Mouse (Mus musculus): ENCODE measurements around the gene Ndufv2. TPM values are rescaled to one million over a fixed set of nuclear protein-coding genes. Genes with fewer than 3 reads are reported as not detected.
"Not testable (repeated sequence)": the region's sequence is repeated elsewhere in the genome, so short reads cannot be mapped to it uniquely, and the experiment has no call there.

Gene Ndufv2
- polyA plus RNA-seq, 1 experiment: 134 TPM

- no peak for TF ChIP-seq MAX (IDR thresholded peaks at IDR 0.05)
- Histone ChIP-seq H3K36me3 (ENCODE audit: control insufficient read depth, insufficient read depth) (peaks cover 6% of the 10 kb centered on the region), H3K79me3 (ENCODE audit: low read depth) (peaks cover 8% of the 10 kb centered on the region), H3ac (ENCODE audit: control insufficient read depth, insufficient read length, low read depth) (no peak overlapping the region), H3K27me3 (ENCODE audit: control insufficient read depth, insufficient read depth, insufficient read length) (no peaks in the 10 kb centered on the region), H3K79me2 (ENCODE audit: control insufficient read depth, insufficient read depth) (peaks cover 52% of the 10 kb centered on the region), H3K4me3 (ENCODE audit: insufficient read depth, poor library complexity, severe bottlenecking) (no peak overlapping the region)
Observed at GRCm38 (mm10) chr17:66073971-66074370, 27.4 kb downstream of the Ndufv2 start.

GRCm38 (mm10) chr17:66069036-66069435 lies 32.3 kb downstream of the Ndufv2 start:
- not testable (repeated sequence) for H3K4me3 ChIP-seq (ENCODE audit: insufficient read depth, poor library complexity, severe bottlenecking); H3ac ChIP-seq (ENCODE audit: control insufficient read depth, insufficient read length, low read depth); H3K36me3 ChIP-seq (ENCODE audit: control insufficient read depth, insufficient read depth); H3K79me3 ChIP-seq (ENCODE audit: low read depth); H3K27me3 ChIP-seq (ENCODE audit: control insufficient read depth, insufficient read depth, insufficient read length)
- peaks cover 54% of the 10 kb centered on the region for H3K79me2 ChIP-seq (ENCODE audit: control insufficient read depth, insufficient read depth)

DNA sequence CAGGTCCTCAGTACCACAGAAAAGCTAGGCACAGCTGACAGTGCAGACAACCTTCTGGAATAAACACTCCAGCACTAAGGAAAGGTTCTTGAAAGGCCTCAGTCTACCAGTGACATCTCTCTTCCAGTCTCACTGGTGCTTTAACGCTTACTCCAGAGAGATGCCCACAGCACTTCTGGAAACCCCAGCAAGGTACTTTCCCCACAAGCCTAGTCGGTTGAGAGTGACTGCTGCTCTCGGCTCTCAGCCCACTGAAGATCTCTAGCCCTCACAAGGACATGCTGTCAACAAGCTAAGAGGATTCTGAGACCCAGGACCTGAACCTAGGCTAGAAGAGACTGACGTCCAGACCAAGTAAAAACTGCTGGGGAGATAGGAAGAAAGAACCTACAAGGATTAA lies 36.2 kb downstream of the Ndufv2 start:
- H3K27me3 ChIP-seq (ENCODE audit: control insufficient read depth, insufficient read depth, insufficient read length): no peaks in the 10 kb centered on the region
- H3K79me2 ChIP-seq (ENCODE audit: control insufficient read depth, insufficient read depth): peaks cover 30% of the 10 kb centered on the region
- no peak for TF ChIP-seq USF1 (IDR thresholded peaks at IDR 0.05; ENCODE audit: low read depth)
- TF ChIP-seq FOSL1 (IDR thresholded peaks at IDR 0.05; ENCODE audit: insufficient read depth, low read length, poor library complexity, severe bottlenecking): no peak
- TF ChIP-seq MYOD1 (IDR thresholded peaks at IDR 0.05; ENCODE audit: control insufficient read depth, insufficient read length, low read depth): no peak
- no peak for TF ChIP-seq CEBPB (IDR thresholded peaks at IDR 0.05; ENCODE audit: low read depth)
- no peak for TF ChIP-seq MAX (IDR thresholded peaks at IDR 0.05)
- no peak for TF ChIP-seq MYOG (IDR thresholded peaks at IDR 0.05; ENCODE audit: control insufficient read depth, extremely low read depth, insufficient read length)
- TF ChIP-seq CTCF (IDR thresholded peaks at IDR 0.05; ENCODE audit: control insufficient read depth, insufficient read depth, insufficient read length): no peak
- no peaks in the 10 kb centered on the region for H3K79me3 ChIP-seq (ENCODE audit: low read depth)
- H3ac ChIP-seq (ENCODE audit: control insufficient read depth, insufficient read length, low read depth): no peak overlapping the region
- no peaks in the 10 kb centered on the region for H3K36me3 ChIP-seq (ENCODE audit: control insufficient read depth, insufficient read depth)
- H3K4me3 ChIP-seq (ENCODE audit: insufficient read depth, poor library complexity, severe bottlenecking): no peak overlapping the region

DNA sequence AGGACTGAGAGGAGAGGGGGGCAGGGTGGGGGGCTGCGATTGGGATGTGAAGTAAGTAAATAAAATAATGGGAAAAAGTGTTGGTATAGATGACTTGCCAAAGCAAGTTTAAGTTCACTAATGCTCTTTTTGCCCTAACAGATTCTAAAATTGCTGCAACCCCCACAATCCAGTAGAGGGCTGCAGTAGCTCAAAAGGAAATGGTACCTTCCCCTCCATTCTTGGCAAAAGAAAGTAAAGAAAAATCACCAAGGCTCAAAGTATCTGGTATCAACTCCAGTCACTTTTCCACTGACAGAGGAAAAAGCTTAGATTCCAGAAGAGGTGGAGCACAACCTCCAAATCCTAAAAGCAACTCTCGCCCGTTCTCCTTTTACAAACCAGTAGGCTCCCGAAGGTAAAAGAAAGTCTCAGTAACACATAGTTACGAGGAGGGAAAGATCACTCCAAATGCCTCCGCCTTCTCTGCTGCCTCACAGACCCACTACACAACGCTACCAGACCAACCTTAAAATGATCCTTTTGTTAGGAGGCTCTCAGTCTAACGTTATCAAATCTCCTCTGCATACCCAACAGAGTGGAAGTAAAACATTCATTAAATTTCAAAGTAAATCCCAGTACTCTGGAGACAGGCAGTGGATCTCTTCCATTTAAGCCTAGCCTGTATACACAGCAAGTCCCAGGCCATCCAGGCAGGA lies 40.0 kb downstream of the Ndufv2 start:
- H3K27me3 ChIP-seq (ENCODE audit: control insufficient read depth, insufficient read depth, insufficient read length): no peaks in the 10 kb centered on the region
- H3K79me3 ChIP-seq (ENCODE audit: low read depth): no peaks in the 10 kb centered on the region
- H3ac ChIP-seq (ENCODE audit: control insufficient read depth, insufficient read length, low read depth): no peak overlapping the region
- H3K4me3 ChIP-seq (ENCODE audit: insufficient read depth, poor library complexity, severe bottlenecking): no peak overlapping the region
- H3K79me2 ChIP-seq (ENCODE audit: control insufficient read depth, insufficient read depth): peaks cover 5% of the 10 kb centered on the region
- no peaks in the 10 kb centered on the region for H3K36me3 ChIP-seq (ENCODE audit: control insufficient read depth, insufficient read depth)
- no peak for TF ChIP-seq FOSL1 (IDR thresholded peaks at IDR 0.05; ENCODE audit: insufficient read depth, low read length, poor library complexity, severe bottlenecking)
- no peak for TF ChIP-seq USF1 (IDR thresholded peaks at IDR 0.05; ENCODE audit: low read depth)
- no peak for TF ChIP-seq CEBPB (IDR thresholded peaks at IDR 0.05; ENCODE audit: low read depth)
- TF ChIP-seq MYOG (IDR thresholded peaks at IDR 0.05; ENCODE audit: control insufficient read depth, extremely low read depth, insufficient read length): no peak
- TF ChIP-seq MYOD1 (IDR thresholded peaks at IDR 0.05; ENCODE audit: control insufficient read depth, insufficient read length, low read depth): no peak
- no peak for TF ChIP-seq MAX (IDR thresholded peaks at IDR 0.05)
- no peak for TF ChIP-seq CTCF (IDR thresholded peaks at IDR 0.05; ENCODE audit: control insufficient read depth, insufficient read depth, insufficient read length)

GRCm38 (mm10) chr17:66058160-66058559 lies 43.2 kb downstream of the Ndufv2 start:
- Histone ChIP-seq H3K4me3 (ENCODE audit: insufficient read depth, poor library complexity, severe bottlenecking) (no peak overlapping the region), H3K36me3 (ENCODE audit: control insufficient read depth, insufficient read depth) (no peaks in the 10 kb centered on the region), H3ac (ENCODE audit: control insufficient read depth, insufficient read length, low read depth) (no peak overlapping the region), H3K79me2 (ENCODE audit: control insufficient read depth, insufficient read depth) (no peaks in the 10 kb centered on the region), H3K79me3 (ENCODE audit: low read depth) (no peaks in the 10 kb centered on the region), H3K27me3 (ENCODE audit: control insufficient read depth, insufficient read depth, insufficient read length) (no peaks in the 10 kb centered on the region)
- TF ChIP-seq MAX (IDR thresholded peaks at IDR 0.05): no peak
- no peak for TF ChIP-seq USF1 (IDR thresholded peaks at IDR 0.05; ENCODE audit: low read depth)
- no peak for TF ChIP-seq MYOD1 (IDR thresholded peaks at IDR 0.05; ENCODE audit: control insufficient read depth, insufficient read length, low read depth)
- no peak for TF ChIP-seq FOSL1 (IDR thresholded peaks at IDR 0.05; ENCODE audit: insufficient read depth, low read length, poor library complexity, severe bottlenecking)
- TF ChIP-seq MYOG (IDR thresholded peaks at IDR 0.05; ENCODE audit: control insufficient read depth, extremely low read depth, insufficient read length): no peak
- no peak for TF ChIP-seq CEBPB (IDR thresholded peaks at IDR 0.05; ENCODE audit: low read depth)
- TF ChIP-seq CTCF (IDR thresholded peaks at IDR 0.05; ENCODE audit: control insufficient read depth, insufficient read depth, insufficient read length): no peak

- Histone ChIP-seq H3K79me2 (ENCODE audit: control insufficient read depth, insufficient read depth) (no peaks in the 10 kb centered on the region), H3K79me3 (ENCODE audit: low read depth) (no peaks in the 10 kb centered on the region), H3K36me3 (ENCODE audit: control insufficient read depth, insufficient read depth) (no peaks in the 10 kb centered on the region), H3K4me3 (ENCODE audit: insufficient read depth, poor library complexity, severe bottlenecking) (no peak overlapping the region), H3K27me3 (ENCODE audit: control insufficient read depth, insufficient read depth, insufficient read length) (no peaks in the 10 kb centered on the region), H3ac (ENCODE audit: control insufficient read depth, insufficient read length, low read depth) (no peak overlapping the region)
- TF ChIP-seq FOSL1 (IDR thresholded peaks at IDR 0.05; ENCODE audit: insufficient read depth, low read length, poor library complexity, severe bottlenecking) (no peak), CTCF (IDR thresholded peaks at IDR 0.05; ENCODE audit: control insufficient read depth, insufficient read depth, insufficient read length) (no peak), MYOG (IDR thresholded peaks at IDR 0.05; ENCODE audit: control insufficient read depth, extremely low read depth, insufficient read length) (no peak), USF1 (IDR thresholded peaks at IDR 0.05; ENCODE audit: low read depth) (no peak), MYOD1 (IDR thresholded peaks at IDR 0.05; ENCODE audit: control insufficient read depth, insufficient read length, low read depth) (no peak), CEBPB (IDR thresholded peaks at IDR 0.05; ENCODE audit: low read depth) (no peak), MAX (IDR thresholded peaks at IDR 0.05) (no peak)
Observed at GRCm38 (mm10) chr17:66057145-66057544, 44.2 kb downstream of the Ndufv2 start.
